Mouse (Mus musculus) embryo, embryonic 11.5 days (tissue): ENCODE results near the gene Hsf4.
"Not testable (repeated sequence)": the region's sequence is repeated elsewhere in the genome, so short reads cannot be mapped to it uniquely, and the experiment has no call there.

Experiments used
- DNase-seq: peaks from one replicate; pipeline ENCODE4 v3.0.0-alpha.2; 2012; ENCODE audit warnings: low read depth, low spot score

The Hsf4 gene

DNA sequence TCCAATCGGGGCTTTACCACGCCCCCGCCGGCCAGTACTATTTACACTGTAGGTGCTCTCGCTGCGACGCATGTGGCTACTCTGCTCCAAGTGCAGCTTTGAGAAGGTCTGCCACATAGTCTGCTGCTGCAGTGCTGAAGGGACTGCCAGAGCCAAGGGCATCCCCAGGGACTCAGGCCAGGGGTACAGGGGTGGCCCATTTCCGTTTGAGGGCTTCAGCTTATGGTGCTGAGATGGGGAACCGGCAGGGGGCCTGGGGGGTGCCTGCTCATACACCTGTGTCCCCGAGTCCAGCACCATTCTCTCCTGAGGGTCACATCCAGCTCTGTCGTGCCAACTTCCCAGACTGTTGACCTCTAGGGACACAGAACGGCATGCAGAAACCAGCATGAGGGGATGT lies 15.9 kb downstream of the Hsf4 start:
- no peak for DNase-seq

DNA sequence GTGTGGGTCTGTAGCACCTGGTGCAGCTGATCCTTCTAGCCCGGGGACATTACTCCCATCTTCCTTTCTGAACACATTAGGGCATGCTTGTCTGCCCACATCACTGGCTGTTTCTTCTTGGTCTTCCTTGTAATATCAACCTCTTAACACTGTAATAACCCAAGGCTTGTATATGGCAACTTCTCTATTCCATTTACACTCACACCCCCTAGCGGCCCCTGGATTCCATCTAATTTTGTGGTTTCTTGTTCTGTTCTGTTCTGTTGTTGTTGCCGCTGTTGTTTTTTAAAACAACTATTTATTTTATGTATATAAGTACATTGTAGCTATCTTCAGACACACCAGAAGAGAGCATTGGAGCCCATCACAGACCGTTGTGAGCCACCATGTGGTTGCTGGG lies 17.3 kb downstream of the Hsf4 start:
- DNase-seq = no peak

DNA sequence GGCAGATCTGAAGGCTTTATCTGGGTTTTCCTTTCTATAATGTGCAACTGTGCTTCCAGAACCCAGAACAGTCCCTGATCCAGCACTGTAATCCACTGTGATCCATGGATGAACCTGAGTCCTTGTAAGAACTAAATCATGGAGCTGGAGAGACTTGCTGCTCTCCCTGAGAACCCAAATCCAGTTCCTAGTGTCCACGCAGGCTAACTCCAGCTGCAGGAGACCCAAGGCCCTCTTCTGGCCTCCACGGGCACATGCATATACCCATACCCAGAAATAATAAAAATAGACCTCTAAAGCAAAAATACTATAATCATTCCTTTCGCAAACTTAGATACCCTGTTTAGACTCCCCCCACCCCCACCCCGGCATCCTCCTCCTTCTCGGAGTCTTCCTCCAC lies 18.6 kb downstream of the Hsf4 start:
- no peak for DNase-seq

DNA sequence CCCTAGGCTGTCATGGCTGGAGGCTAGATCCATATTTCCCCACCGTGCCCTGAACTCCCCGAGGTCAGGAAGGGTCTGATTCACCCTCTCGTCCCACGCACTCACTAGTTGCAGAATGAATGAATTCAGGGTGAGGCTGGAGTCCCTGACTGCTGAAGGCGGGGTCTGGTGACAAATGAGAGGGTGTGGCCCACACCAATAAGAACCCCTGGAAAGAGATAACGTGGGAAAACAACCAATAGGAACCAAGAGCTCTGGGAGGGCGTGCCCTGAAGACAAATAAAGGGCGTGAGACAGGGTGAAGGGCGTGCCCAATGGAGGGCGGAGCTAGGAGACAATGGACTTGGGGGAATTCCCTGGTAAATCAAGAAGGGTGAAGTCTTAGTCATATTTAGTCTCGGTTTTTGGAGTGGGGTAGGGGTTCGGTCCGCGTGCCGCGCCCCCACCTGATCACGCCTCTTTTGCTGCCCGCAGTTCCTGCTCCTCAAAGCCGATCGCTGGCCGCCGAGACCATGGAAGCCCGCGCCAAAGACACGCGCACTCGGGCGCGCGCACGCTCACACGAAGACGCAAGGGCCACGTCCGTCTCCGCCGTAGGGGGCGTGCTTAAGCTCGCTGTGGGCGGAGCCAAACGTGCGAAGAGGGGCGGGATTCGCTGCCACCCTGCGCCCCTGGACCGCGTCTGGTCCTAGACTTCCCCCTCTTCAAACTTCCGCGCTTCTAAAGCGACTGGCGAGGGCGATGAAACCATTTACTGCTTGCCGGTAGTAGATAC lies 19.5 kb downstream of the Hsf4 start:
- DNase-seq = peak; percentile 95

DNA sequence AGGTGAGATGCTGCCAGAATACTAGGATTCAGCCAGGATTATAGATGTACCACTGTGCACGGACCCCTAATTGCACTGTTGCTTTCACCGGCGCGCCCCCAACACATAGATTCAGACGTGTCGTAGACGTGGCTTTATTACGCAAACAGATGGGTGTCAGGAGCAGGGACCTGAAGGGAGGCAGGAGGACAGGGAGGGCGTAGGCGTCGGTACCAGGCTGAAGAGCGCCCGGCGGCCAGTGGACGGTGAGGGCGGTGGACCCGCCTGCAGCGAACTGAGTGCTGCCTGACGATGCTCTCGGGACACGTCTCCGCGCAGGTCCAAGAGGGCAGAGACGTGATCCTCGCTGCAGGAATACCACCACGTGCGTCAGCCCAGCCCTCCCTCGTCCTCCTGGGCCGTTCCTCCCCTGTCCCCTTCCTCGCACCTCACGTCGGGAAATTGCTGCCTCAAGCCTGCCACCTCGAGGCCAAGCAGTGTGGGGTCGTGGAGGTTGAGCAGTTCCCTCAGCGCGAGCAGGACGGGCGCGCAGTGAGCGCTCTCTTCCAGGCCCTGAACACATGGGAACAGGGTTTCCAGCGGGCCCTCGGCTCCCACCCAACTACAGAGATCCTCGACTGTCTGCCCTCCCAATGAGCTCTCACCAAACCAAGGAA lies 20.3 kb downstream of the Hsf4 start, which contains the start of gene 4931428F04Rik:
Gene 4931428F04Rik (minus strand): TSS at position 60 of the 656 bp plus-strand sequence.
- DNase-seq = no peak

DNA sequence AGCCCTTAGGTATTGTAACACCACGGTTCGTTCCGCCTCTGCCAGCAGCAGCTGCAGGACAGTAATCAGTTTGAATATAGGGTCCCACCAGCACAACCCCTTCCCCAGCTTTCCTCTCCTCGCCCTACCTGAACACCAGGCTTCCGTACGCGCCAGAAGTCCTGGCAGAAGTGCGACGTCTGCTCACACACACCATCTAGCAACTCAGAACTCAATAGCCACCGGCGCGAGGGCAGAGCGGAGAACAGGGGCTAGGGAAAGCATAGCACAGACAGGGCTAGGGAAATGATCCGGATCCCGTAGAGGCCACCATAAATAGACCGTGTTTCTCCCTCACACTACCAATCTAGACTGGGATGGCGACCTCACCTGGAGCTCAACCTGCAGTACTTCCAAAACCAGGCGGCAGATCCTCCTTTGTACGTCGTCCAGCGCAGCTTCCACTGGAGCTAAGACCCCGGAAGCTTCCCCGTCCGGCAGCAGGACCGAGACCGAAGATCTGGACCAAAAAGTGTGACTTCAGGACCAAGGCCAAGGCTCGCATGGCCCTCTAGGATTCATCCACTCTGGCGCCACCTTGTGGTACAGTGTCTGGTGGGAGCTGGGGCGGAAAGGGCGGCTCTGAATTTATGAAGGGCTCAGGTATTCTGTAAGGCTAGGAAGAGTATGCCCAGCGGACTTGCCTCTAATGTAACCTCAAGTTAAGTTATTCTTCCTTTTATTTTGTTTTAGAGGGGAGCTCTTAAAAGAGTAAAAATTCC lies 21.1 kb downstream of the Hsf4 start:
- DNase-seq = peak; percentile 87

DNA sequence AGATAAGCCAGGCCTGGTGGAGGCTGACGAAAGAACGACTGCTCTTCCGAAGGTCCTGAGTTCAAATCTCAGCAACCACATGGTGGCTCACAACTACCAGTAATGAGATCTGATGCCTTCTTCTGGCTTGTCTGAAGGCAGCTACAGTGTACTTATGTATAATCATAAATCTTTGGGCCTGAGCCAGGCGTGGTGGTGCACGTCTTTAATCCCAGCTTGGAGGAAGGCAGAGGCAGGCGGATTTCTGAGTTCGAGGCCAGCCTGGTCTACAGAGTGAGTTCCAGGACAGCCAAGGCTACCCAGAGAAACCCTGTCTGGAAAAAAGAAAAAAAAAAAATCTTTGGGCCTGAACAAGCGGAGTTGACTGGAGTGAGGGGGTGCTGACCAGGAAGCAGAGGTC lies 21.8 kb downstream of the Hsf4 start:
- DNase-seq = not testable (repeated sequence)

DNA sequence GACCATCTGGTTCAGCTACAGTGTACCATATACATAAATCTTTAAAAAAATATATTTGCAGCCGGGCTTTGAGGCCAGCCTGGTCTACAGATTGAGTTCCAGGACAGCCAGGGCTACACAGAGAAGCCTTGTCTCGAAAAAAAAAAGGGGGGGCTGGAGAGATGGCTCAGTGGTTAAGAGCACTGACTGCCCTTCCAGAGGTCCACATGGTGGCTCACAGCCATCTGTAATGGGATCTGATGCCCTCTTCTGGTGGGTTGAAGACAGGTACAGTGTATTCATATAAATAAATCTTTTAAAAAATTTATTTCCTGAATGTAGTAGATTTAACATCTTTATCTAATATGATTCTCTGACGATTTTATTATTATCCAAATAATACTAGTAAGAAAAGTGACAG lies 22.2 kb downstream of the Hsf4 start:
- not testable (repeated sequence) for DNase-seq

DNA sequence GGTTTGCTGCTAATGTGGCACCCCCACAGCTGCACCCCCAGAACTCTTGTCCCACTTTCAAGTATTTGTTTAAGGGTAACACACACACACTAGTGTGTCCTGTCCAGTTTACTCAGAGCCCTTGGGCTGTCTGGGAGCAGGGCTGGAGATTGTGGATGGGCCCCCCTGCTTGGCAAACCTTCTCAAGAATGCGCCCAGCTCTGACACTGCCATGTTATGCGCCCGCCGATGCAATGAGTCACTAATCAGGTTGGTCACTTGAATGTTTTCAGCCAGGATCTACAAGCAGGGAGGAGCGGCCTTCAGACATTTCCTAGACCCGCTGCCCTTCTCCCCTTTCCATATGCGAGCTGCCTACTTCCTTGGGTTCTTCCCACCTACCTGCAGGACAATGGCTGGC lies 22.9 kb downstream of the Hsf4 start:
- no peak for DNase-seq

DNA sequence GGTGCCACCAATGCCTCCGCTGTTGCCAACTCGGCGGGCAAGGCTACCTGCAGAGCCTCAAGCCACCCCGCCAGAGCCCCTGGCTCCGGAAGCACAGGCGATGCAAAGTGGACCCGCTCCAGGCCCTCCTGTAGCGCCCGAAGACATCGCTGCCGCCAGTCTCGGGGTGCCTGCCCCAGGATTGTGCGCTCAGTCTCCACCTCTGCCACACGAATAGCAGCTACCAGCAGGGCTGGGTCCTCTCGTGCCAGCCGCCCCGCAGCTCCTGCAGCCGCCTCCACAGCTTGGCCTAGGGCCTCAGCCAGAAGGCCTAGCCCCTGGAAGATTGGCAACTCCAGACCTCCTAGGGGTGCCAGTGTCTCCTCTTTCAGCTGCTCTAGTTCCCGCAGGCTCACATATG lies 23.8 kb downstream of the Hsf4 start:
- DNase-seq = no peak

DNA sequence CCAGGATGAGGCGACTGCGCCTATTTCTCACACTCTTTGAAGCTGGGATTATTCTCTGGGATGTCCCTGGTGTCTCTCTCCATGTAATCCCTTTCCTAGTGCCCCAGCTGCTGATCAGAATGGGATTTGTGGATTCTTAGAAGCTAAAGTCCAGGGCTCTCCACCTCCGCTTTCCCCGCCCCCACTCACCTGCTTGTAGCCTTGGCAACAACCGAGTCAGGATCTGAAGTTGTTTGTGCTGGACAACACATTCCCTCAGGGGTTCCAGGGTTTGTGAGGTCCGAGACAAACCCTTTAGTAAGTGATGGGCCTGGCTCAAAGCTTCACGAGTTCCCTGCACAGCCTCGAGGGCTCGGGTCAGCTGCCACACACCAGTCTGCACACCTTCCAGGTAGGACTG lies 25.2 kb downstream of the Hsf4 start:
- DNase-seq = no peak

DNA sequence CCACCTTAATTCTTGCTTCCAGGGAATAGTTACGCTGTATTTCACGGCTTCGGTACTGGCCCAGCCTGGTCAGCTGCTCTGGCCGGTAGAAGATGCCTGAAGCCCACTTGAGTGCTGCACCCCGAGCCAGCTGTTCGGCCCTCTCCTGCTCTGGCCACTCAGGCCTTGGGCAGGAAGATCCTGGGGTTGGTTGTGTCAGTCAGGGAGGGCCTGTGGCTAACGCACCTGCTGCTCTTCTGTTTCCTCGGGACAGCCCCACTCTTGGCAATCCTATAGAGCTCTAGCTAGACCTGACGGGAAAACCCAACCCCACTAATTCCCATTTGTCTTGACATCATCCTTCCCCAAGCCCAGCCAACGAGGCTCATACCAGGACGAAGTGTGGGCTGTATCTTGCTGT lies 25.7 kb downstream of the Hsf4 start:
- no peak for DNase-seq

DNA sequence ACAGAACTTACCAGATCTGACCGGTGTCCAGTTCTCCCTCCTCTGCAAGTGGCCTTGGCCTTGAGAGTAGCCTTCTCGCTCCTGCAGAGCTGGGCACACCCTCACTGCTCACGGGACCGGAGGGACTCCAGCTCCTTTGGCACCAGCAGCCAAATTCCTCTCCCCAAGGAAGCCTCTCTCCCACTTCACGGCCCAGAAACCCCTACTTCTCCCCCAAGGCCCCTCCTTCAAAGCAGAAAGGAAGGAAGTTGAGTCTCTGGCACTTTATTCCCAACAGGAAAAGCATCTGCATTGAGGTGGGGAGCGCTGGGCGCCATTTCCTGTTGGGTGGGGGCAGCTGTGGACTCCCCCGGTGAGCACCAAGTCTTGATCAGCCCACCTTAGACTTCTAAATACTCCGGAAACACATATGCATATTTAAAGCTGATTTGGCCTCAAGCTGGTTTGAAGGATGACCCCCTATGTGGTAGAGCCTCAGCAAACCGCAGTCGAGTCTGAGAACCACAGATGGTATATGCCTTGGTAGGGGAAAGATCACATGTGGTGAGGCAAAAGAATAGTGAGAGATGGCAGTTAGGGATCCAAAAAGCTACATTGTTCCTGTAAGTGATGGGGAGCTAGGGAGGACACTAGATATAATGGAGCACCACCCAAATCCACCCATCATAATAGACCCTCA lies 26.4 kb downstream of the Hsf4 start, which contains the start of gene Exoc3l:
Gene Exoc3l (minus strand): TSS at position 207 of the 679 bp plus-strand sequence.
- DNase-seq = no peak

DNA sequence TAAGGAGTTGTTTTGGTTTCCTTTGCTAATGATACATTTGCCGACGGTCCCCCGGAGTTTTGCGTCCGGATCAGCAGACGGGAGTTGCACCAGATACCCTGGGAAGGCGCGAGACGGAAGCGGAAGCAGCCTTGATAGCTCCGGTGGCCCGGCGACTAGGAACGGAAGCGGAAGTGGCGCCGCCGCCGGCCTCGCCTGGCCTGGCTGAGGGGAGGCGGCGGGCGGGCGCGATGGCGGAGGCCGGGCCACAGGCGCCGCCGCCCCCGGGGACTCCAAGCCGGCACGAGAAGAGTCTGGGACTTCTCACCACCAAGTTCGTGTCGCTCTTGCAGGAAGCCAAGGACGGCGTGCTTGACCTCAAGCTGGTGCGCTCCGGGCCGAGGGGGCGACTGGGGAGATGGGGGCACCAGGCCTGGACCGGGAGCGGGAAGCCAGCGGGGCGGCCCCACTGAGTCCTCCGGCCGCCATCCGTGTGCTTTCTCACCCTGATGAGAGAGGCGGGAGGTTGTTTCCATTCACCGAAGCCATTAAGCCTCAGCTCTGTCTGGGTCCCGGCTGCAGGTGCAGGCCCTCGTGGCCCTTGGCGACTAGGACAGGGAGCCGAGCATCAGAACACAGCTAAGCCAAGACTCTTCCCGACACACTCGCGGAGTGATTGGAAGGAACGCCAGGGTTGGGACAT lies 28.1 kb downstream of the Hsf4 start, which contains the start of gene E2f4:
Gene E2f4 (plus strand): TSS at position 153 of the 682 bp plus-strand sequence.
- peak; percentile 81 for DNase-seq

DNA sequence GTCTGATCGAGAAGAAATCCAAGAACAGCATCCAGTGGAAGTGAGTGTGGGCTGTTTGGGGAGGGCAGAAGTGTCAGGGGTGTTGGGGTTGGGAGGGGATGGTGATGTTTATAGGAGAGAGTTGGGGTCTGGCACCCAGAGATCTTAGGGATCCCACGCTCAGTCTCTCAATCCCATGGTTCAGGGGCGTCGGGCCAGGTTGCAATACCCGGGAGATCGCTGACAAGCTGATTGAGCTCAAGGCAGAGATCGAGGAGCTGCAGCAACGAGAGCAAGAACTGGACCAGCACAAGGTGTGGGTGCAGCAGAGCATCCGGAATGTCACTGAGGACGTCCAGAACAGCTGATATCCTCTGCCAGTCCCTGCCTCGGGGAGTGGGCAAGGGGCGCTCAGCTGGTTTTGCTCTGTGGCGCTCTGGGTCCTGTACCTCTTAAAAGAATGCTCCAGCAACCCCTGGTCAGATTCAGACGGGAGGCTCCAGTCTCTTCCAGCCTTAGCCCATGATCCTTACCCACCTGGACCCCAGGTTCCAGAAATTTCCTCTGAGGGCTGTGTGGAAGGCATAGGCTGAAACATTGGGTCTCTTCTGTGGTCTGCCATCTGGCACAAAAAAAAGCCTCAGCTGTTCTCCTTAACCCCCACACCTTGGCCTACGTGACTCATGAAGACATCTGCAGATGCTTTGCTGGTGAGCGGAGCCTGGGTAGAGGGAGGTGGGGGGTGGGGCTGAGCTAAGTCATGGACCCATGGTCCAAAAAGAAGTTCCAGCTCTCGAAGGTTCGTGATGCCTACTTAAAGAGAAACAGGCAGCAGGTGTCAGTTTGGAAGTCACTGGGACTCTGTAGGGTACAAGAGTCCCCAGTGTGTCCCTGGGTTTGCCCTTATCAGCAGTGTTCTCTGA lies 29.0 kb downstream of the Hsf4 start:
- DNase-seq = no peak

DNA sequence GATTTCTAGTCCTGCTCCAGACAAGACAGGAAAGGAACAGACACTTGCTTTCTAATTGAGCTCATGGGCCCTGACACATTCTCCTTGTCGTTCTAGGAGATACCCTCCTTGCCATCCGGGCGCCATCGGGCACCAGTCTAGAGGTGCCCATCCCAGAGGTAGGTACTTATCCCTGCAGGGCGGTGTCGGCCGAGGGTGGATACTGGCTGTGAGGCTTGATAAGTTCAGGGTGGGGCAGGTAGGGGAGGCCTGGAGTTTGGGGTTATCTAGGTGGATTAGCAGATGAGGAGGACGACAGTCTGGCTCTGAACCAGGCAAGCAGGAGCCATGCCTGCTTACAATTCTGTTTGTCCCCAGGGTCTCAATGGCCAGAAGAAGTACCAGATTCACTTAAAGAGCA lies 30.4 kb downstream of the Hsf4 start:
- no peak for DNase-seq

DNA sequence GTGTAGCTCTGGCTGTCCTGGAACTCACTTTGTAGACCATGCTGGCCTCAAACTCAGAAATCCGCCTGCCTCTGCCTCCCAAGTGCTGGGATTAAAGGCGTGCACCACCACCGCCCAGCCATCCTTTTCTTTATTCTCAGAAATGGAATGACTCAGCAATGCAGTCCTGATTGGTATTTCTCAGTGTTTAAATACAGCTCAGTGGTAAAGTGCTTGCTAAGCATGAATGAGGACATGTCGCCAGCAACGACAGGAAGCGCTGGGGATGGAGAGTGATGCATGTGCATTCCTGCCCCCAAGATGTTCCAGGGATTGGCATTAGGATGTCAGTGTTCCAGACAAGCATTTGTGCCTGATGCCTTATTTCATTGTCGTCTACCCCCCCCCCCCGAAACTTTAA lies 33.8 kb downstream of the Hsf4 start:
- no peak for DNase-seq

DNA sequence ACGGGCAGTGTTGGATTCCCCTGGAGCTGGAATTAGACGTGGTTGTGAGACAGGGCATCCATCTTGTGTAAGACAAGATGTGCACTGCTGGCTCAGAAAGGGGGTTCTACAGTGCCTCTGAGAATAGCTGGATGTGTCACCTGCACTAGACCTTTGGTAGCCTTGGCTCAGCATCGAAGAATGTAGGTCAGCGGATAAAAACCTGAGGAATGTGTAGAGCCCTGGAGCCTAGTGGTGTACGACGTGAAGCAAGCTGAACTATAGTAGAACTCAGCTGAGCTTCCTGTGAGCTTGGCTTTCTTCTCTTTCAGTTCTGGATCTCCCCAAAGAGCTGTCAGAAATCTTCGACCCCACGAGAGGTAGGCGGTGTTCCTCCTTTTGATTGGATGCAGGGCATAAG lies 34.3 kb downstream of the Hsf4 start:
- no peak for DNase-seq

DNA sequence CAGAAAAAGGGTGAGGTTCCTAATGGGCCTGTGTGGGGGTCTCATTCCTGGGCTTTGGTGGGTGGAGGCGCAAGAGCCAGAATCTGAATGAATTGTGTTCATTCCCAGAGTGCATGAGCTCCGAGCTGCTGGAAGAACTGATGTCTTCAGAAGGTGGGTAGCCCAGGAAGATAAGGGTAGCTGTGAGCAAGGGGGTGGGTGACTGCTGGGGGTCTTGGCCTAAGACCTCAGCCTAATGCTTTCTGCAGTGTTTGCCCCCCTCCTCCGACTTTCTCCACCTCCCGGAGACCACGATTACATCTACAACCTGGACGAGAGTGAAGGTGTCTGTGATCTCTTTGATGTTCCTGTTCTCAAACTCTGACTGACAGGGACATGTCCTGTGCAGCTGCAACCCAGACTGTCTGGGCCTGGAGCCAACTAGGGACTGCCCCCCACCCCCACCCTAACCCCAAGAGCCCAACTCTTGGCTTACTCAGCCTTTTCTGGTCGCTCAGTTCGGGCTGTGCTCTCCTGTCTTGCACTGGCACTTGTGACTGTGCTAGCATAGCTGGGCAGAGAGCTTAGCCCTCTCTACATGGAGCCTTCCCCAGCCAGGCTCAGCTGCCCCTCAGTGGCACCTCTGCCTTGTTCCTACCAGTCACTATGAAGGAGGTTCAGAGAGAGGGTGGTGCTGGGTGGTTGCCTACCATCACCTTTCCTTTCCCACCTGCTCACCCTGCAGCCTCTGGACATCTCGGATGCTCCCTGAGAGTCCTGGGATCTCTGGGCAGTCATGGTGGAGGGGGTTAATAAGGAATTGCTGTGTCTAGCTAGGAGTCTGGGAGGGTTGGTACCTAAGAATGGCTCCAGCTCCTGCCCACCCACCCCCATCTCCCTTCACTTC lies 35.0 kb downstream of the Hsf4 start:
- DNase-seq = no peak
